Mouse (Mus musculus) ES-E14 (cell line): Measurements from ENCODE around the gene Mog. TPM values are rescaled to one million over a fixed set of nuclear protein-coding genes. Genes with fewer than 3 reads are reported as not detected.
A peak's percentile ranks its signal among the peaks of the same experiment; 100 is the strongest.

Source experiments
- DNase-seq: peaks from one replicate; pipeline ENCODE4 v3.0.0-alpha.2; 2013; ENCODE audit warnings: low read depth, low spot score
- H3K27ac ChIP-seq: 2 replicates; pipeline ENCODE4 v1.5.1; 2012; ENCODE audit warnings: low read depth, mild to moderate bottlenecking, low read length, moderate library complexity, mixed read lengths; ENCODE audit not compliant: poor library complexity, insufficient read depth, severe bottlenecking
- H3K36me3 ChIP-seq: 2 replicates; pipeline ENCODE4 v1.6.1; 2012; ENCODE audit warnings: mild to moderate bottlenecking, low read length, moderate library complexity, mixed read lengths; ENCODE audit not compliant: control insufficient read depth, poor library complexity, insufficient read depth, severe bottlenecking
- H3K4me1 ChIP-seq, 2 experiments: fragments of 150-350 bp in 1 of 2; sonication (generic) in 1 of 2; 2 replicates each; pipeline ENCODE4 v1.6.1; 2012; ENCODE audit warnings: low read length in 2 of 2, mild to moderate bottlenecking in 1 of 2, mixed read lengths in 1 of 2; ENCODE audit not compliant: control insufficient read depth in 2 of 2, insufficient read depth in 2 of 2, poor library complexity in 1 of 2
- H3K4me3 ChIP-seq, 2 experiments: fragments of 150-350 bp in 1 of 2; sonication (generic) in 1 of 2; 2 replicates each; pipeline ENCODE4 v1.5.1; 2012; ENCODE audit warnings: low read length in 2 of 2, low read depth in 1 of 2, mild to moderate bottlenecking in 1 of 2, mixed read lengths in 1 of 2; ENCODE audit not compliant: insufficient read depth in 1 of 2, poor library complexity in 1 of 2, severe bottlenecking in 1 of 2
- H3K9ac ChIP-seq: 2 replicates; pipeline ENCODE4 v1.6.1; 2012; ENCODE audit warnings: low read depth, mild to moderate bottlenecking, low read length, mixed read lengths; ENCODE audit not compliant: poor library complexity, insufficient read depth, severe bottlenecking
- H3K9me3 ChIP-seq: fragments of 150-350 bp; sonication (generic); 2 replicates; pipeline ENCODE4 v1.6.1; 2012; ENCODE audit warnings: low read depth, mild to moderate bottlenecking, low read length; ENCODE audit not compliant: control insufficient read depth, insufficient read depth
- CHD2 ChIP-seq: IDR thresholded peaks from 2 replicates; pipeline ENCODE4 v1.6.1; 2014; ENCODE audit warnings: mild to moderate bottlenecking, low read depth, low read length, inconsistent platforms
- HCFC1 ChIP-seq: IDR thresholded peaks from 2 replicates; pipeline ENCODE4 v1.6.1; 2012; ENCODE audit warnings: low read length, inconsistent platforms, borderline replicate concordance; ENCODE audit not compliant: insufficient read depth
- MAFK ChIP-seq: IDR thresholded peaks from 2 replicates; pipeline ENCODE4 v1.6.1; 2014; ENCODE audit warnings: mild to moderate bottlenecking, low read depth, low read length, inconsistent platforms; ENCODE audit not compliant: insufficient read depth
- ZC3H11A ChIP-seq: IDR thresholded peaks from 2 replicates; pipeline ENCODE4 v1.6.1; 2012; ENCODE audit warnings: low read depth, mild to moderate bottlenecking, inconsistent platforms, low read length, borderline replicate concordance
- ZNF384 ChIP-seq: IDR thresholded peaks from 2 replicates; pipeline ENCODE4 v1.6.1; 2012; ENCODE audit warnings: low read depth, low read length, inconsistent platforms
- in situ Hi-C, 2 experiments: fragments of 600-800 bp; cut with MboI; formaldehyde crosslinking; loops; one replicate each; pipeline ENCODE4 v1.15.1; 2025; ENCODE audit warnings: low sequenced_read_pairs in 2 of 2, inconsistent platforms in 1 of 2; ENCODE audit not compliant: unreplicated experiment in 2 of 2
- total RNA-seq: library from RNA; depleted of rRNA; stranded (reverse); fragments of 300-350 nt; gene quantifications from 2 replicates; pipeline ENCODE4 v1.2.3, GENCODE M21; 2012

Gene Mog
- total RNA-seq, 1 experiment = 0.62 TPM

DNA sequence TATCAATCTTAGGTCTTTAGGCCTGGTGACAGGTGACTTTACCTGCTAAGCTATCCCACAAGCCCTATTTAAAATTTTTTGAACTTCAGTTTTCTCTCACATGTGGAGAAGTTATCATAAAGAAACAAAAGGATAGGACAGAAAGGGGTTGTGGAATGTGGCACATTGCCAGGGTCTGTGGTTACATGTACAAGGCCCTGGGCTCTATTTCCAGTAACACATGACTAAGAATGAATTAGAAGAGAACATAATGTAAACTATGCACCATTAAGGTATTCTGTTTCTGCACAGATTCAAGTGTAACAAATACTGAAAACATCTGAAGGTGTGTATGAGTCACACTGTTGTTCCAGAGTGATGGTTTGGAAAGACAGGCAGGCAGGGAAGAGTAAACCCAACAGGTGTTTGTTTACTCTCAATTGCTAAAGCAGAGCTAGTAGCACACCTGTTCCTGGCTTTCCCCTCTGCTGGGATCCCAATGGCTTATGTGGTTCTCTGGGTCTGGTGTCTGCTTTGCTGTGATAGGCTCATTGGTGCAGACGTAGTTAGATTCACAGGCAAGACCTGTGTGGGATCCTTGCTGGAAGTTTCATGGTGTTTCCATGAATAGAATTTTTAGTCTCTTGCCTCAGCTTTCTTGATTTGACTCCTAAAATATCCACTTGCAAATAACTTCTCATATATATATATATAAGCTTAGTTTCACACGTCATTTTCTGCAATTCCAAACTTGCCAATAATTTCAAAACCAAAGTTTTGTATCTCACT, 16.1 kb upstream of the Mog start:
- no peak overlapping the region for H3K27ac ChIP-seq
- TF ChIP-seq ZNF384 = no peak
- no peak for TF ChIP-seq CHD2
- TF ChIP-seq ZC3H11A = no peak
- TF ChIP-seq HCFC1 = no peak
- no peak for TF ChIP-seq MAFK
- H3K4me1 ChIP-seq = no peaks in the 10 kb centered on the region
- no peak overlapping the region for H3K4me3 ChIP-seq
- no peaks in the 10 kb centered on the region for H3K36me3 ChIP-seq
- DNase-seq = no peak
- H3K9me3 ChIP-seq = no peaks in the 10 kb centered on the region
- H3K9ac ChIP-seq = no peak overlapping the region
- in situ Hi-C loops = no loop called here

DNA sequence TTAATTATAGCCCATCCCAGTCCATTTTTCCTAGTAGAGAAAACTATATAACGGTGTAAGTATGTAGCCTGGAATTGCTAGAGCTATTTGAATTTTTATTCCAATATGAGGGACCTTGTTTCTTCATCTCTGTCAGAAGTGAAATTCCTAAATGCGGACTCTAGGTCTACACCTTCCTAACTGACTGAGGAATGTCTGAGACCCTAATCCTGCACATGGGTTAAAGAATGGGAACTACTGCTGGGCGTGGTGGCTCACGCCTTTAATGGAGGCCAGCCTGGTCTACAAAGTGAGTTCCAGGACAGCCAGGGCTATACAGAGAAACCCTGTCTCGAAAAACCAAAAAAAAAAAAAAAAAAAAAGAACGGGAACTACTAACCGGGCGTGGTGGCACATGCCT, 6.0 kb upstream of the Mog start:
- H3K4me3 ChIP-seq = peak overlapping the region; percentile 52 to 58; a peak in 3 of 4 replicates
- DNase-seq = no peak

DNA sequence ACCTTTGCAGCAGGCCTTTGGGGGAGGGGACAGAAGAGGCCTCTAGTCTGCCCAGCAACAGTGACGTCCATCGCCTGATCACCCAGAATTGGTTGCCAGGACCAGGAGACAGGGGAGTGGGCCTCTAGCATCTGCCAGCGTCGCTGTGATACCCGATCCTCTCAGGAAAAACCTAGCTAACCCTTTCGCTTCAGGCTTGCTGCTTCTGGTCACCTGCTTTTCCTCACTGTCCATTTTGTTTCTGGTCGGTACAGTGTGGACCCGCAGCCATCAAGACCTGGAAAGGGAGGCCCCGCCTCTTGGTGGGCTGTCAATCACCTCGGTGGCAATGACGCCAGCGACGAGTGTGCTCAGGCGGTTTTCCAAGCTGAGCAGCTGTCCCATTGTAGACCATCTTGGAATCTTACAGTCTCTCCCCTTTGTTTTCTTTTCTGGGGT, 5.5 kb upstream of the Mog start:
- in situ Hi-C loops = no loop called here
- peak; percentile 99 for DNase-seq
- H3K9ac ChIP-seq = peak overlapping the region; percentile 77
- no peaks in the 10 kb centered on the region for H3K36me3 ChIP-seq
- H3K9me3 ChIP-seq = no peaks in the 10 kb centered on the region
- peak overlapping the region; percentile 100 for H3K27ac ChIP-seq
- H3K4me3 ChIP-seq = peak overlapping the region; percentile 52 to 58
- no peak for TF ChIP-seq ZC3H11A
- TF ChIP-seq CHD2 = peak; percentile 96
- no peak for TF ChIP-seq HCFC1
- H3K4me1 ChIP-seq = peaks cover 6 to 8% of the 10 kb centered on the region in 2 experiments; a peak in 3 of 4 replicates

More for the DNA sequence above, 6.0 kb upstream of the Mog start:
- H3K9ac ChIP-seq = peak overlapping the region; percentile 77; the same call in 1 of the 2 replicates
- no peak for TF ChIP-seq HCFC1
- no peak for TF ChIP-seq MAFK
- peak; percentile 54; the same call in 1 of the 2 replicates for TF ChIP-seq ZNF384
- no peak for TF ChIP-seq CHD2
- no peak for TF ChIP-seq ZC3H11A
- in situ Hi-C loops = no loop called here
- peak overlapping the region; percentile 100; the same call in 1 of the 2 replicates for H3K27ac ChIP-seq
- no peaks in the 10 kb centered on the region for H3K36me3 ChIP-seq
- peaks cover 6 to 8% of the 10 kb centered on the region in 2 experiments; a peak in 3 of 4 replicates for H3K4me1 ChIP-seq
- H3K9me3 ChIP-seq = no peaks in the 10 kb centered on the region

DNA sequence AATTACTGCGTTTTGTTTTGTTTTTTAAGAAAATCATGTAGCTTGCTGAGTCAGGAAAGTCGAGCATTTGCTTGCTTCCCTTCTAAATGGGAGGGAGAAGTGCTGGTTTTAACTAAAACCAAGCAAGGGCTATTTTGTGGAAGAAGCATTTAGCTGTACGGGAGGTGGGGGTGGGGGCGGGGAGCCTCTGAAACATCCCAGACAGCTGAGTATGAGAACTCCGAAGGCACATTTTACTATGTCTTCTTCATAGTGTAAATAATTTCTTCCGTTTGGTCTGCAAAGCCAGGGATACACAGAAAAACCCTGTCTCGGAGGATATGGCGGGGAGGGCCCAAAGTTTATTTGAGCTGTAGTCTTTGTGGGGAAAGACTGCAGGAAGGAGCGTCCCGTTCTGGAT, 5.0 kb upstream of the Mog start:
- H3K36me3 ChIP-seq = no peaks in the 10 kb centered on the region
- in situ Hi-C loops = no loop called here
- TF ChIP-seq ZNF384 (no peak), MAFK (0 out of 2 replicates have a peak, but pooled peaks have one; percentile 44), ZC3H11A (no peak), CHD2 (no peak), HCFC1 (0 out of 2 replicates have a peak, but pooled peaks have one; percentile 46)
- peaks cover 6 to 10% of the 10 kb centered on the region in 2 experiments; a peak in 3 of 4 replicates for H3K4me1 ChIP-seq
- no peak for DNase-seq
- peak overlapping the region; percentile 54 to 68 for H3K4me3 ChIP-seq
- H3K9me3 ChIP-seq = no peaks in the 10 kb centered on the region
- H3K27ac ChIP-seq = peak overlapping the region; percentile 100
- peak overlapping the region; percentile 87 for H3K9ac ChIP-seq

DNA sequence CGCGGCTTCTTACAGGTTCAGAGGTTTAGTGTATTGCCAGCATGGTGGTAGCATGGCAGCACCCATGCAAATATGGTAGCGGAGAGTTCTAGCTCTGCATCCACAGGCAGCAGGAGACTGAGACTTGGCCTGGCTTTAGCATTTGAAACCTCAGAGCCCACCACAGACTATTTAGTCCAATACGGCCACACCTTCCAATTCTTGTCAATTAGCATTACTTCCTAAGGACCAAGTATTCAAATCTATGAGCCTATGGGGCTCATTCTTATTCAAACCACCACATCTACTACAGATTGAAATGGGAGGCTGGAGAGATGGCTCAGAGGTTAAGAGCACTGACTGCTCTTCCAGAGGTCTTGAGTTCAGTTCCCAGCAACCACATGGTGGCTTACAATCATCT, 4.3 kb upstream of the Mog start:
- peak overlapping the region in 1 of 2 experiments; percentile 33; a peak in 1 of 4 replicates for H3K4me3 ChIP-seq
- peak overlapping the region; percentile 23; the same call in 1 of the 2 replicates for H3K9ac ChIP-seq
- DNase-seq = no peak
- no peaks in the 10 kb centered on the region for H3K36me3 ChIP-seq
- peaks cover 7 to 12% of the 10 kb centered on the region in 2 experiments for H3K4me1 ChIP-seq
- in situ Hi-C loops = no loop called here
- H3K27ac ChIP-seq = peak overlapping the region; percentile 100
- TF ChIP-seq MAFK = no peak
- TF ChIP-seq CHD2 = no peak
- TF ChIP-seq ZC3H11A = no peak
- no peak for TF ChIP-seq HCFC1
- no peak for TF ChIP-seq ZNF384
- no peaks in the 10 kb centered on the region for H3K9me3 ChIP-seq
